Mouse (Mus musculus): ENCODE measurements around the gene D930020B18Rik.
A peak's percentile ranks its signal among the peaks of the same experiment; 100 is the strongest.

Gene D930020B18Rik

GRCm38 (mm10) chr10:121704871-121705270 is 63.5 kb downstream of the D930020B18Rik start:
- no peak for DNase-seq (ENCODE audit: low spot score)

GRCm38 (mm10) chr10:121705399-121706163 is 64.2 kb downstream of the D930020B18Rik start:
- DNase-seq (ENCODE audit: low spot score) = no peak

GRCm38 (mm10) chr10:121716862-121717261 is 75.5 kb downstream of the D930020B18Rik start:
- no peak for DNase-seq (ENCODE audit: low spot score)

- DNase-seq (ENCODE audit: low spot score) = no peak
These were observed 77.7 kb downstream of the D930020B18Rik start for GRCm38 (mm10) chr10:121718896-121719585.

- DNase-seq (ENCODE audit: low spot score) = no peak
These were observed 79.3 kb downstream of the D930020B18Rik start for GRCm38 (mm10) chr10:121720701-121721100.

GRCm38 (mm10) chr10:121726505-121726904 is 85.1 kb downstream of the D930020B18Rik start:
- DNase-seq (ENCODE audit: low spot score) = no peak

- DNase-seq (ENCODE audit: low spot score) = no peak
These were observed 85.8 kb downstream of the D930020B18Rik start for GRCm38 (mm10) chr10:121727151-121727550.

GRCm38 (mm10) chr10:121728226-121728625 is 86.8 kb downstream of the D930020B18Rik start:
- DNase-seq (ENCODE audit: low spot score) = no peak

- no peak for DNase-seq (ENCODE audit: low spot score)
These were observed 89.8 kb downstream of the D930020B18Rik start for GRCm38 (mm10) chr10:121731048-121731725.

- DNase-seq (ENCODE audit: low spot score) = no peak
These were observed 91.2 kb downstream of the D930020B18Rik start for GRCm38 (mm10) chr10:121732542-121732941.

GRCm38 (mm10) chr10:121737256-121737655 is 95.9 kb downstream of the D930020B18Rik start:
- no peak for DNase-seq (ENCODE audit: low spot score)

- DNase-seq (ENCODE audit: low spot score) = peak; percentile 87
These were observed 98.4 kb downstream of the D930020B18Rik start, which contains the start of gene BC048403 for GRCm38 (mm10) chr10:121739548-121740505. Gene BC048403, plus strand, starts transcription at chr10:121739937.

GRCm38 (mm10) chr10:121742336-121742735 is 100.9 kb downstream of the D930020B18Rik start:
- DNase-seq (ENCODE audit: low spot score) = no peak

All from layer of hippocampus, adult 11-12 months (tissue).